Mouse (Mus musculus) myocyte (in vitro differentiated cells): ENCODE data around the gene Gpr22. TPM values are rescaled to one million over a fixed set of nuclear protein-coding genes. Genes with fewer than 3 reads are reported as not detected.

Experiments used
- H3K27me3 ChIP-seq: one replicate; pipeline ENCODE4 v1.6.1; 2011; ENCODE audit not compliant: control insufficient read depth, insufficient read depth, insufficient read length
- H3K36me3 ChIP-seq: one replicate; pipeline ENCODE4 v1.6.1; 2011; ENCODE audit not compliant: control insufficient read depth, insufficient read depth
- H3K4me2 ChIP-seq: one replicate; pipeline ENCODE4 v1.6.1; 2011; ENCODE audit warnings: low read depth, control low read depth
- H3K4me3 ChIP-seq: one replicate; pipeline ENCODE4 v1.5.1; 2011; ENCODE audit warnings: mild to moderate bottlenecking, control low read depth, moderate library complexity
- H3K79me2 ChIP-seq: one replicate; pipeline ENCODE4 v1.6.1; 2011; ENCODE audit not compliant: control insufficient read depth, insufficient read depth
- H3ac ChIP-seq: one replicate; pipeline ENCODE4 v1.6.1; 2011; ENCODE audit not compliant: control insufficient read depth, insufficient read length
- CEBPB ChIP-seq: IDR thresholded peaks from 2 replicates; pipeline ENCODE4 v1.6.1; 2011; ENCODE audit warnings: mild to moderate bottlenecking, moderate library complexity; ENCODE audit not compliant: poor library complexity, insufficient read depth, severe bottlenecking
- E2F4 ChIP-seq: IDR thresholded peaks from one replicate; pipeline ENCODE4 v1.6.1; 2011; ENCODE audit warnings: mild to moderate bottlenecking, control low read depth, moderate library complexity; ENCODE audit not compliant: insufficient read depth
- MAX ChIP-seq: IDR thresholded peaks from one replicate; pipeline ENCODE4 v1.6.1; 2011; ENCODE audit warnings: low read depth, mild to moderate bottlenecking, control low read depth
- MYOD1 ChIP-seq, 3 experiments: IDR thresholded peaks; one replicate each; pipeline ENCODE4 v1.6.1; 2011; ENCODE audit warnings: control low read depth in 2 of 3, low read depth in 2 of 3, mild to moderate bottlenecking in 2 of 3, moderate library complexity in 1 of 3; ENCODE audit not compliant: insufficient read length in 2 of 3, control insufficient read depth in 1 of 3
- MYOG ChIP-seq, 3 experiments: IDR thresholded peaks; one replicate each; pipeline ENCODE4 v1.6.1; 2011; ENCODE audit warnings: control low read depth in 2 of 3, low read depth in 2 of 3, mild to moderate bottlenecking in 2 of 3; ENCODE audit not compliant: insufficient read length in 2 of 3, control insufficient read depth in 1 of 3, insufficient read depth in 1 of 3
- POLR2A ChIP-seq: IDR thresholded peaks from one replicate; pipeline ENCODE4 v1.6.1; 2011; ENCODE audit warnings: low read depth, mild to moderate bottlenecking, control low read depth, moderate library complexity; ENCODE audit not compliant: insufficient read length
- POLR2AphosphoS2 ChIP-seq: IDR thresholded peaks from one replicate; pipeline ENCODE4 v1.6.1; 2011; ENCODE audit warnings: low read depth, control low read depth; ENCODE audit not compliant: insufficient read length
- REST ChIP-seq: IDR thresholded peaks from one replicate; pipeline ENCODE4 v1.6.1; 2011; ENCODE audit warnings: mild to moderate bottlenecking, control low read depth, moderate library complexity; ENCODE audit not compliant: insufficient read depth, insufficient read length
- SRF ChIP-seq: IDR thresholded peaks from one replicate; pipeline ENCODE4 v1.6.1; 2011; ENCODE audit warnings: low read depth; ENCODE audit not compliant: control insufficient read depth, insufficient read length
- TCF12 ChIP-seq: IDR thresholded peaks from one replicate; pipeline ENCODE4 v1.6.1; 2011; ENCODE audit warnings: mild to moderate bottlenecking, control low read depth; ENCODE audit not compliant: poor library complexity, insufficient read depth, severe bottlenecking
- TCF3 ChIP-seq: IDR thresholded peaks from one replicate; pipeline ENCODE4 v1.6.1; 2011; ENCODE audit warnings: low read depth, control low read depth; ENCODE audit not compliant: insufficient read length
- USF1 ChIP-seq: IDR thresholded peaks from one replicate; pipeline ENCODE4 v1.6.1; 2011; ENCODE audit warnings: low read depth, mild to moderate bottlenecking, control low read depth, moderate library complexity
- polyA plus RNA-seq: library from polyadenylated mRNA; unstranded; fragments of >200 nt; fragmentation: generic; extraction: Trizol; gene quantifications from one replicate; pipeline ENCODE4 v1.2.1, GENCODE M21; 2012; ENCODE audit warnings: missing spikeins

Gene Gpr22
- polyA plus RNA-seq: 0.04 TPM

DNA sequence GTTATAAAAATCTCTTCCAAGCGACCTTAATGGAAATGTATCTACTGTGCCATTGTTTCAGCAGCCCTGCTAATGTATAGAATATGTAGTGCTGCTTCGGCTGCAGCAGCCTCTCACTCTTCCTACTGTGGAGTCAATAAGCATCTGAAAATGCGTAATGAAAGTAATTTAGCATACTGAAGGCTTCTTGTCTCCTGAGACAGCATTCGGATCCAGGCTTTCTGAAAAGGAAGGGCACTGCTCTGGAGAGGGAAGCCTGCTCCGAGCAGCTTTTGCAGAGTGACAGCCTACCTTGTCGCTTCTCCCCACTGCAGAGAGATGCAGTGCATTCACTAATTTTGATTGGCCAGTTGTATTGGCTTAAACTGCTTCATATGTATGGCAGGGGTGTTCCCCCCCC lies at the start of gene Gpr22:
TSS of gene Gpr22 (minus strand) at position 348 of the 400 bp plus-strand sequence.
- Histone ChIP-seq H3K4me3 (no peak within 1 kb of the TSS), H3K27me3 (no peaks in the 10 kb centered on the region), H3K79me2 (no peaks in the 10 kb centered on the region), H3ac (no peak within 1 kb of the TSS), H3K4me2 (no peak within 1 kb of the TSS), H3K36me3 (no peaks in the 10 kb centered on the region)
- TF ChIP-seq TCF3: no peak
- TF ChIP-seq REST: no peak
- no peak for TF ChIP-seq USF1

- TF ChIP-seq CEBPB (no peak), USF1 (no peak), POLR2A (no peak)
Observed at GRCm38 (mm10) chr12:31755885-31756755, 42.4 kb upstream of the Gpr22 start.

GRCm38 (mm10) chr12:31754465-31754864 lies 40.7 kb upstream of the Gpr22 start:
- Histone ChIP-seq H3K36me3 (no peaks in the 10 kb centered on the region), H3K4me2 (no peak overlapping the region), H3K79me2 (no peaks in the 10 kb centered on the region), H3K4me3 (no peak overlapping the region), H3ac (no peak overlapping the region), H3K27me3 (no peaks in the 10 kb centered on the region)
- TF ChIP-seq USF1 (no peak), REST (no peak), CEBPB (no peak), MAX (no peak), SRF (no peak), TCF12 (no peak), TCF3 (no peak), MYOD1 (IDR thresholded peaks at IDR 0.05; ENCODE audit: control insufficient read depth in 1 of 3, insufficient read length in 2 of 3, low read depth in 2 of 3) (no peak), MYOG (IDR thresholded peaks at IDR 0.05; ENCODE audit: control insufficient read depth in 1 of 3, insufficient read depth in 1 of 3, insufficient read length in 2 of 3, low read depth in 2 of 3) (no peak)

More at GRCm38 (mm10) chr12:31755885-31756755, 42.4 kb upstream of the Gpr22 start:
- Histone ChIP-seq H3ac (no peak overlapping the region), H3K27me3 (no peaks in the 10 kb centered on the region), H3K79me2 (no peaks in the 10 kb centered on the region), H3K4me3 (no peak overlapping the region), H3K4me2 (no peak overlapping the region), H3K36me3 (peaks cover 4% of the 10 kb centered on the region)

DNA sequence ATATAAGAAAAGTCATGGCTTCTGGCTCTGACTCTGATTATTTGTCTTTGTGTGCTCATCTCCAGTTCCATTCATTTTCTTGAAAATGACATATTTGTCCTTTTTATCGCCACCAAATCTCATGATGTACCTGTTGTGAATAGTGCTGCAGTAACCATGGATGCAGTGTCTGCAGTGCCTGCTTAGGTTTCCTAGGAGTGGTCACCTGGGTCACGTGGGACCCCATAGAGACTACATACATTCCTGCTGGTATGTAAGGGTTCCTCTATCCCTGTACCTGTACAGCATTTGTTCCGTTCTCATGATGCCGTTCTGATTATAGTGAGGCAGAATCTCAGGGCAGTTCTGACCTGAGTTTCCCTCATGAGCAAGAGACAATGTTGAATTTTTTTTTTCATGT lies 36.1 kb upstream of the Gpr22 start:
- Histone ChIP-seq H3K79me2 (no peaks in the 10 kb centered on the region), H3ac (no peak overlapping the region), H3K36me3 (no peaks in the 10 kb centered on the region), H3K4me3 (no peak overlapping the region), H3K4me2 (no peak overlapping the region), H3K27me3 (no peaks in the 10 kb centered on the region)
- TF ChIP-seq E2F4 (no peak), POLR2A (no peak), MYOG (IDR thresholded peaks at IDR 0.05; ENCODE audit: control insufficient read depth in 1 of 3, insufficient read depth in 1 of 3, insufficient read length in 2 of 3, low read depth in 2 of 3) (no peak), MAX (no peak)

GRCm38 (mm10) chr12:31747301-31747700 lies 33.6 kb upstream of the Gpr22 start:
- H3K27me3 ChIP-seq: no peaks in the 10 kb centered on the region
- H3K4me2 ChIP-seq: no peak overlapping the region
- no peak overlapping the region for H3ac ChIP-seq
- no peaks in the 10 kb centered on the region for H3K36me3 ChIP-seq
- no peak overlapping the region for H3K4me3 ChIP-seq
- no peak for TF ChIP-seq POLR2A
- no peak for TF ChIP-seq CEBPB
- no peaks in the 10 kb centered on the region for H3K79me2 ChIP-seq

DNA sequence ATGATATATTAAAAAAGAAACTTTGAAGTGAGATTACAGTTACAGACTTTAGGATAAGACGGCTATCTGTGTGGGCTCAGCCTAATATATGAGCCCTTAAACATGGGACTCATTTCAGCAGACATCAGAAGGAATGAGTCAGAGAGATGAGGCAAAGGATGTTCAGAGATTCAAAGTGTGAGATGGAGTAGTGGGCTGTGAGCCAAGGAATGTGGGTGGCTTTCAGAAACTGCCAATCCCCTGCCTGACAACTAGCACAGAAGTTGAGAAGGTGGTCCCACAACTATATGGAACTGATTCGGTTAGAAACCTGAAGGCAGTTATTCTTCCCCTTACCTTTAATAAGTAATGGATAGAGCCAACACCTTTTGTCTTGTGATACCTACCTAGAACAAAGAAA lies 20.9 kb upstream of the Gpr22 start:
- Histone ChIP-seq H3ac (no peak overlapping the region), H3K36me3 (no peaks in the 10 kb centered on the region), H3K27me3 (no peaks in the 10 kb centered on the region), H3K79me2 (no peaks in the 10 kb centered on the region), H3K4me2 (no peak overlapping the region), H3K4me3 (no peak overlapping the region)
- no peak for TF ChIP-seq POLR2A
- no peak for TF ChIP-seq POLR2AphosphoS2
- no peak for TF ChIP-seq MYOG (IDR thresholded peaks at IDR 0.05; ENCODE audit: control insufficient read depth in 1 of 3, insufficient read depth in 1 of 3, insufficient read length in 2 of 3, low read depth in 2 of 3)
- TF ChIP-seq MYOD1 (IDR thresholded peaks at IDR 0.05; ENCODE audit: control insufficient read depth in 1 of 3, insufficient read length in 2 of 3, low read depth in 2 of 3): no peak
- no peak for TF ChIP-seq USF1
- TF ChIP-seq MAX: no peak
- TF ChIP-seq E2F4: no peak
- no peak for TF ChIP-seq TCF12
- no peak for TF ChIP-seq SRF
- TF ChIP-seq REST: no peak
- no peak for TF ChIP-seq CEBPB
- no peak for TF ChIP-seq TCF3
